Mouse (Mus musculus) right cerebral cortex, adult 18-20 months (tissue): ENCODE results near the gene Eln.

Experiments used
- DNase-seq: peaks from one replicate; pipeline ENCODE4 v3.0.0; 2022; ENCODE audit warnings: mixed read lengths

Eln gene

GRCm38 (mm10) chr5:134678827-134679546, 68.1 kb downstream of the Eln start:
- no peak for DNase-seq

- DNase-seq: no peak
Observed at GRCm38 (mm10) chr5:134678031-134678430, 69.1 kb downstream of the Eln start.

GRCm38 (mm10) chr5:134677491-134677890, 69.6 kb downstream of the Eln start:
- no peak for DNase-seq

- DNase-seq: peak; percentile 68
Observed at GRCm38 (mm10) chr5:134675956-134676759, 71.0 kb downstream of the Eln start.

GRCm38 (mm10) chr5:134674977-134675376, 72.1 kb downstream of the Eln start:
- DNase-seq: no peak

- no peak for DNase-seq
Observed at GRCm38 (mm10) chr5:134672611-134673010, 74.5 kb downstream of the Eln start.

GRCm38 (mm10) chr5:134672198-134672516, 75.0 kb downstream of the Eln start:
- no peak for DNase-seq

- DNase-seq: no peak
Observed at GRCm38 (mm10) chr5:134671335-134672197, 75.6 kb downstream of the Eln start.

- DNase-seq: no peak
Observed at GRCm38 (mm10) chr5:134669001-134669708, 78.0 kb downstream of the Eln start.

GRCm38 (mm10) chr5:134668495-134668894, 78.6 kb downstream of the Eln start:
- no peak for DNase-seq

- no peak for DNase-seq
Observed at GRCm38 (mm10) chr5:134656708-134657107, 90.4 kb downstream of the Eln start.
